Mouse (Mus musculus) testis, adult 2 months (tissue): ENCODE data around the gene Atp8b4.

Experiments
- CTCF ChIP-seq: fragments of 200-500 bp; IDR thresholded peaks from 2 replicates; pipeline ENCODE4 v1.5.1; 2012; ENCODE audit warnings: low read depth, mild to moderate bottlenecking, inconsistent platforms, low read length, moderate library complexity; ENCODE audit not compliant: control insufficient read depth, insufficient read depth, insufficient replicate concordance
- POLR2A ChIP-seq: fragments of 200-500 bp; IDR thresholded peaks from 2 replicates; pipeline ENCODE4 v1.6.1; 2012; ENCODE audit warnings: low read depth, mild to moderate bottlenecking, inconsistent platforms, low read length, moderate library complexity; ENCODE audit not compliant: control insufficient read depth

- no peak for TF ChIP-seq CTCF
- TF ChIP-seq POLR2A: no peak
These were observed 79.6 kb downstream of the Atp8b4 start for GRCm38 (mm10) chr2:126420901-126421300.
